Mouse (Mus musculus) monocyte, adult 5-6 weeks (primary cell): Measurements from ENCODE around the gene Robo1. TPM values are rescaled to one million over a fixed set of nuclear protein-coding genes. Genes with fewer than 3 reads are reported as not detected.

Source experiments
- ATAC-seq: fragments of 153-309, 156-312 bp; replicated peaks from 2 replicates; pipeline ENCODE4 v1.8.0; 2017; ENCODE audit warnings: mild to moderate bottlenecking; ENCODE audit not compliant: low TSS enrichment, insufficient number of reproducible peaks, severe bottlenecking, poor library complexity, low FRiP score
- total RNA-seq: library from RNA; stranded (forward); fragments of 200-1000, 200-491, 200-594 nt; gene quantifications from 3 replicates; pipeline ENCODE4 v1.2.3, GENCODE M21; 2017

Robo1 gene
- total RNA-seq, 1 experiment from 2014 or later, result not detected

DNA sequence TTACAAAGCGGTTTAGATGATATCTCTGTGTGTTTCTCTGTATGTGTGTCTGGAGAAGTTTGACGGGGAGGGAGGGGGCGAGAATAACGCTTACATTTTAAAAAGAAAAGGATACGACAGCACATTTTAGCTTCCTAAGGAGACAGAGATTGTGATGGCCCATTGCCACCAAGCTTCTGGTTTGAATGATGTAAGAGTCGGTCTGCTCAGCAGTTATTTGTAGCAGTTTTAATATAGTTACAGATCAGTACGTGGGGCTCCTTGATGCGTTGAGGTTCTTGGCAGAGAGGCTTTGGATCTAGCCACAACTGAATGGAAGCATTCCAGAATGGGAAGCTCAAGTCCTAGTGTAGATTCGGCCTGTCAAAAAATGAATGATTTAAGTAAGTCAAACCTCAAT is 546.0 kb downstream of the Robo1 start:
- no peak for ATAC-seq

- no peak for ATAC-seq
Observed at GRCm38 (mm10) chr16:72854809-72855503, 546.9 kb downstream of the Robo1 start.

DNA sequence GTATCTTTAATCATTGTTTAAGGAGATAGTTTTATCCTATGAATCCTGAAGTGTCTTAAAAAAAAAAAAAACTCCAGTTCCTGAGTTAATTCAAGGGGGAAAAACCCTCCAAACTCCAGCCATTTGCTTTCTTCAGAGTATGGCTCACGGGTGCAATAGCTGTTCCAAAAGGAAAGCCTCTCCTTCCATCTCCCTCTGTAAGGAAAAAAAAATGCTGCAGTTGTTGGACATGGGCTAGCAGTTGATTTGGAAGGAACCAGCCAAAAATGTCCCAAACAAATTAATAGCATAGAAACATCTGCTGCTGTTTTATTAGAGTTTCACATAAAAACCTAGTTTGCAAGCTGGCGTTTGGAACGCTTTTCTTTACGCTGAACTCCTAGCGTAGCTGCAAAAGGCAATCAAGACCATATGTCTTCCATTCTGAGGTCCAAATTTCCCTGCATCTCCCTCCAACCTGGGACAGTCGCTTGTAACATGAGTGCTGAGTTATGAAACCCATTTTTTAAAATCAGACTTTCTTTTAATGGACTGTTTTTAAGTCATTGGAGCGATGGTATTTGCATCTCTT is 553.7 kb downstream of the Robo1 start:
- no peak for ATAC-seq

- no peak for ATAC-seq
Observed at GRCm38 (mm10) chr16:72866011-72866410, 557.9 kb downstream of the Robo1 start.

DNA sequence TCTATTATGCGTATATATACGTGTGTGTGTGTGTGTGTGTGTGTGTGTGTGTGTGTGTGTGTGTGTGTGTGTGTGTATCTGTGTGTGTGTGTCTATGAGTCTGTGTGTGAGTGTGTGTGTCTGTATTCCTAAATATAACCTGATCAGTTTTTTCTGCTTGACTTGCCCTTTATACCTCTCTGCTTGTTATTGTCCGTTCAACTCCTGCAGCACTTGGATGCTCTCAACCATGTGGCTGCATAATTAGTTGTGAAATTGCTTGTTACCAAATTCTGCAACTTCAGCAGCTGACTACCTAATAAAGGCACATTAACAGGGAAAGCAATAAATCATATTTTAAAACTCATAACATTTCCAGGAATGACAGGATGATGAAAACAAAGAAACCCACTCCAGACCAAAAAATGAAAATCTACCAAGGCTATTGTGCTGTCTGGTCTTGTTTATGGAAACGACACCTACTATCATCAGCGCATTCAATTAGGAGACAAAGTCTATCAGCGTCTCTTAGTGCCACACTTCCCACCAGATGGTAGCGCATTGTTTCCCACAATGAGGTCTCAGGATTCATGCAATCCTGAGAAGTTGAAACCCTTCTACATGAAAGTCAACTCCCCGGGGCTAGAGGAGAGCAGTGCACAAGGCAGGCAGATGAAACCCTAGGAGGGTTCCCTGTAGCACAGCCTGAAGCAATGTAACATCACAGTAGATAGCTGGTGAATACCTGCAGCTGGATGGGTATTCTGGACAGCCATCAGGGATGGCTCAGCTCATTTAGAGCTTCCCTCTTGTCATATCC is 567.0 kb downstream of the Robo1 start:
- ATAC-seq, result no peak

DNA sequence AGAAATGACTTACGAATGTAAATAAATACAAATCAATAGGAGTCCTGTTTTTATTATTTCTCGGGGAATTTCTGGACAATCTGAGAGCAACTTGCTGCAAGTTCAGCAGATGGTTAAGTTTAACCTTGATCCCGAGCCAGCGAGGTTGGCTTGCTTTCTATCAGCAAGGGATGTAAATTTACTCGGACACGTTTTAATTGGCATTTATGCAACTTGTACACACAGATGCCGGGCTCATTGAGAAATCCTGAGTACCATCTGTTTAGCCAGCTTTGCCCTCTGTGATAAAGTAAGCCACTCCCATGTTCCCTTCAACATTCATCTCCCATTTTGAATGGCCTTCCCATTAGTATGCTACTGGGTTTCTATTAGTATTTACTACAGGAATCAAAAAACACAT is 580.0 kb downstream of the Robo1 start:
- no peak for ATAC-seq

DNA sequence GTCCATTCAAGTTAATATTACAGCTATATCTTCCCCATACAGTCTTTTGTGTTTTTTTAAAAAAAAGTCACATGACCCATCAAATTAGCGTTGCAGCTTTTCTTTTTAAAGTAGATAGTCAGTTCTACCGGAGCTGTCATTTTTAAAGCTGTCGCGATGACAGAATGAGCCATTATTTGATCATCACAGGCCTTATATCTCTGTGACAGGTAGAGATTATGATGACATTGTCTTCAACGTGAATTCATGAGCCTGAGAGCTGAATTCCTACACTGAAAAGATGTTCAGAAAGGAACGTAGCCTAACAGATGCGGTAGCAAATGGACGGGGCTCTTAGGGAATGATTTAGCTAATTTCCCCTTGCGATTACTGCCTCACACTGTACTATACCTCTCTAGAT is 581.3 kb downstream of the Robo1 start:
- no peak for ATAC-seq

DNA sequence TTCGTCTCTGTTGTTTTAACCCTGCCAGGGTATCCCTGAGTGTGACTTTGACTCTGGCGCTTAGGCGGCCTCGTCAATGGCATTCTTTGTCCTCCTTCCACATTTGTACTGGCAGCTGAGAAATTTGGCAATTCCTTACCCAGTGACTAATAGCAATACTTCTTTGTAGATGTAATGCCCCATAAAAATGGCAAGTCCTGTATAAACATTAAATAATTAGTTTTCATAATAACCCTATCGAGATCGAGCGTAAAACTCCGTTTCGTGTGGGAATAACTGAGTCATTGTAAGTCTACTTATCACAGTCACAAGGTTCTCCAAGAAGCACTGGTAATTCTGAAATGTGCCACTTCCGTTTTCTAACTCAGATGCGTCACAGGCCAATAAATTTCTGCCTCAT is 589.0 kb downstream of the Robo1 start:
- no peak for ATAC-seq

GRCm38 (mm10) chr16:72908895-72909294 is 600.8 kb downstream of the Robo1 start:
- no peak for ATAC-seq

DNA sequence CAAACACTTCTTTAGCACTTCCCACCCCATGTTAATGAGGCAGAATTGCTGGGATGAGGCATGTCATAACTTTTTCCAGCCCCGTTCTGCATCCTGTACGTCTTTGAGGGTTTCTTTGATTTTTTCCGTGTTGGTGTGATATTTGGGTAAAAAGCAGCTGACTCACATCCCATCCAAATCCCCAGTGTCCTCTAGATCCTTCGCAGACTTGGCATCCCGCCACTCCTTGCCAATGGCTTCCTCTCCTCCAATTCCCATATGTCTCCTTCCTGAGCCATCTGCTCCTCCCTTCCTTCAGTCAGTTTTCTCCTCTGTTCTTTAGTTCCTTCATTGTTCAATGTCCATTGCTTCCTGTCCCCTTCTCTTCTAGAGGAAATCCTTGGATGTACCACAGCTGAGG is 605.0 kb downstream of the Robo1 start:
- ATAC-seq, result no peak

GRCm38 (mm10) chr16:72914068-72914630 is 606.0 kb downstream of the Robo1 start:
- no peak for ATAC-seq

DNA sequence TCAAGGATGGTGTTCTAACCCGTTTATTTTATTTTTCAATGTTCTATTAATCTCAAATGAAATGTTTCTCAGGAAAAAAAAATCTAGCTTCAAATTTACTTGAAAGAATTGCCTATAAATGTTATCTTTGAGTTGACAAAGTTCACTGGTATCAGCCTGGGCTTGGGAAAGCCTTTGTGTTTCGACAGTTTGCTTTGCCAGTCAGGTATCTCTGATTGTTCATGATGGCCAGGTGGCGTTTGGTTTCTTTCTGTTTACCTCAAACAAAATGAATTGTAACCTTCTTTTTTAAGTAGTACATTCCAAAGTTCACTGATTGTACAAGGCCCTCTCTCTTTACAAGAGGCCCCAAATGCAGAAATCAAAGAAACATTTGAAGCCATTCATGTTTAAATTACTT is 611.9 kb downstream of the Robo1 start:
- ATAC-seq, result no peak

GRCm38 (mm10) chr16:72924423-72925224 is 616.5 kb downstream of the Robo1 start:
- ATAC-seq, result no peak

DNA sequence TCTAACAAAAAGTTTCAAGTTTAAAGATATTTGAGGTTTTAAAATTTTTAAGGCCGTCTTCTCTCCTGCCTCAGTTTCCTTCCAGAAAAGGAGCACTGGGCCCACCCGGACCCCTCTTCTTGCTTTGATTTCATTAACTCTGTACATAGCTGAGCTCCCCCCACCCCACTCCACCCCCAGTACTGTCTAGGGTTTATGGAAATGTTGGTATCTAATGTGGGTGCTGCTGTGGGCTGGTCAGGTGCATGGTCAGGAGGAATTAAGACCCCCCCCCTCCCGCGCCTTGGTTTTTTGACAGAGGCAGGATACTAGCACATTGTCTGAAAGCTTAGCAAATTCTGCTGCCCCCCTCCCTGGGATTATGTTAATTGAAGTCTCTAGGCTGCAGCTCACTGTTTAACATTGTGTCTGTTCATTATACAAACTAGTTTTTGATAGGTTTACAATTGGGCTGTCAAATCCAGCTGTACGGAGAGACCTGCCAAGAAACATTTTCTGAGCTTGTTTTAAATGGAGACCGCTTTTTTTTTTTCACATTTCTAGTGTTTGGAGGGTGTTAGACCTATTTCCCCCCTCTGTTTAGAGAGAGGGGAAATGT is 620.5 kb downstream of the Robo1 start:
- no peak for ATAC-seq

- ATAC-seq, result no peak
Observed at GRCm38 (mm10) chr16:72930871-72931270, 622.8 kb downstream of the Robo1 start.

- no peak for ATAC-seq
Observed at GRCm38 (mm10) chr16:72934908-72935307, 626.8 kb downstream of the Robo1 start.

DNA sequence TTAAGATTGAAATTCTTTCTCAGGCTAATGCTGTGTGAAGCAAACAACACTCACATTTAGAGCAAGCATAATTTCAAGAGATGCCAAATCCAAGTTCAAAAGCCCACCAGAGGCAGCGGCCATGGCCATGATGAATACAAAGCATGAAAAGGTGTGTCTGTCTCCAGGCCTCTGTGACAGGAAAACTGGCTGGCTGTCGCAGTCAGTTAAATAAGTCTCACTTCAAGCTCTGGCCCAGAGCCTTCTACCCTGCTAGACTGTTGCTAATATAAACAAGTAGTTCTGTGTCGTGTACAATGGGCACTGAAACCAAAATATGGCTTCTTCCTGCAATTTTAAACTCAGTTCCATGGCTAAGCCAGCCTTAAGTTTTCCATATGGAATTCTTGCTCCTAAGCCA is 629.1 kb downstream of the Robo1 start:
- ATAC-seq, result no peak

GRCm38 (mm10) chr16:72939862-72940261 is 631.8 kb downstream of the Robo1 start:
- ATAC-seq, result no peak

DNA sequence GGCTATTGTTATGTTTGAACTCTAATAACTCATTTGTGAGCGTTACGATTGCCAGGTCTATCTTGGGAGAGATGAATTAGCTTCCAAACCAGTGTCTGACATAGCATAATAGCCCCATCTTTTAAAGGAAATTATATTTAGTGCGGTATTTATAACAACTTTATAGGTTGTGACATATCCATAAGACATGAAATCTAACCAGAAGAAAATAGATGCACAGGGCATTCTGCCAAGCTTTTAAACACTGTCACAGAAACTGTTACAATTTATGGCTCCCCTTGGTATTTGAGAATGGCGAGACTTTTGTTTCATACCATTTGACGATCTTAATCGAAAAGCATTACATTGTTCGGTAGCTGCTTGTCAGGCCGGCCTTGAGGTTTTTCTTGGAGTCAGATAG is 632.7 kb downstream of the Robo1 start:
- no peak for ATAC-seq
